ENCODE assay signal across 20 mouse cellular contexts in genomic region chr14:111073529-111073928, GRCm38 (mm10).
A peak's percentile ranks its signal among the peaks of the same experiment; 100 is the strongest.
DNase-seq lines count a peak whose midpoint lies in the region; ATAC-seq lines count a peak whose summit lies in the region.
"Had no signal": no experiment of that assay in that cellular context is flagged by ENCODE, and none has a peak within 500 bp of the region (broad histone marks: within the 10 kb centered on the region; RNA-seq: fewer than 3 reads in every experiment).

No protein-coding gene starts in this region.

- whole genome bisulfite sequencing in midbrain, embryonic 16.5 days, result 57% methylated on average over 4 of the region's 4 CpGs
- 70% methylated on average over 4 of the region's 4 CpGs for WGBS in midbrain, embryonic 11.5 days
- 42% methylated on average over 4 of the region's 4 CpGs for WGBS in forebrain, embryonic 16.5 days

- H3K4me2 ChIP-seq in midbrain, embryonic 16.5 days (ENCODE audit: low read length), result no peak overlapping the region
- H3K4me2 ChIP-seq in midbrain, embryonic 11.5 days, result no peak overlapping the region
- H3K4me2 ChIP-seq in forebrain, embryonic 16.5 days (ENCODE audit: low read length), result no peak overlapping the region
- H3K4me2 ChIP-seq: heart, embryonic 13.5 days; limb, embryonic 15.5 days; liver, embryonic 15.5 days had no signal

- DNase-seq in cerebellum, postnatal 10 days, result peak; percentile 54 to 74
- no peak for DNase-seq in cerebellum, adult 11 months
- peak; percentile 3 for DNase-seq in layer of hippocampus, adult 11-12 months (ENCODE audit: low spot score)
- DNase-seq in layer of hippocampus, postnatal 25 days (ENCODE audit: extremely low spot score in 1 of 2, low spot score in 1 of 2), result no peak
- no peak for DNase-seq in midbrain, embryonic 11.5 days (ENCODE audit: low spot score, missing footprints)
- DNase-seq in adrenal gland, postnatal 25 days, result no peak
- DNase-seq: adrenal gland, adult 8-10 months; cerebellum, adult 11-12 months; gastrocnemius, adult 2 months; heart, adult 11 months; kidney, adult 8-10 months; kidney, postnatal 14 days had no signal

- H3K4me3 ChIP-seq in midbrain, embryonic 16.5 days (ENCODE audit: low read depth, low read length), result no peak overlapping the region
- no peak overlapping the region for H3K4me3 ChIP-seq in midbrain, embryonic 11.5 days (ENCODE audit: low read depth, low read length)
- H3K4me3 ChIP-seq in forebrain, embryonic 16.5 days (replicated peaks; ENCODE audit: low read length), result no peak overlapping the region
- H3K4me3 ChIP-seq: embryonic facial prominence, embryonic 10.5 days; gastrocnemius, adult 2 months; heart, embryonic 13.5 days; limb, embryonic 15.5 days; liver, embryonic 15.5 days had no signal

- no peak overlapping the region for H3K27ac ChIP-seq in midbrain, embryonic 16.5 days (ENCODE audit: low read length)
- H3K27ac ChIP-seq in midbrain, embryonic 11.5 days (ENCODE audit: low read depth, low read length), result no peak overlapping the region
- H3K27ac ChIP-seq in forebrain, embryonic 16.5 days (ENCODE audit: low read length), result no peak overlapping the region
- H3K27ac ChIP-seq: embryonic facial prominence, embryonic 10.5 days; gastrocnemius, adult 2 months; heart, embryonic 13.5 days; limb, embryonic 15.5 days; liver, embryonic 15.5 days; stomach, postnatal 0 days had no signal

- H3K4me1 ChIP-seq in midbrain, embryonic 16.5 days (ENCODE audit: control insufficient read depth, insufficient read depth, low read length), result no peaks in the 10 kb centered on the region
- no peaks in the 10 kb centered on the region for H3K4me1 ChIP-seq in midbrain, embryonic 11.5 days (ENCODE audit: control insufficient read depth, insufficient read depth, low read length)
- H3K4me1 ChIP-seq in forebrain, embryonic 16.5 days (replicated peaks; ENCODE audit: control insufficient read depth, insufficient read depth, low read length), result no peaks in the 10 kb centered on the region
- H3K4me1 ChIP-seq: embryonic facial prominence, embryonic 10.5 days; heart, embryonic 13.5 days; limb, embryonic 15.5 days; liver, embryonic 15.5 days had no signal

- peak; percentile 32; the same call in 1 of the 2 replicates for ATAC-seq in midbrain, embryonic 16.5 days
- ATAC-seq in midbrain, embryonic 11.5 days (ENCODE audit: low FRiP score), result no peak
- ATAC-seq in forebrain, embryonic 16.5 days, result peak; percentile 83
- ATAC-seq: lung, postnatal 0 days had no signal

- no peaks in the 10 kb centered on the region for H3K27me3 ChIP-seq in midbrain, embryonic 16.5 days (ENCODE audit: control insufficient read depth, insufficient read depth, low read depth, low read length)
- H3K27me3 ChIP-seq in midbrain, embryonic 11.5 days (ENCODE audit: control insufficient read depth, insufficient read depth, low read length), result no peaks in the 10 kb centered on the region
- no peaks in the 10 kb centered on the region for H3K27me3 ChIP-seq in forebrain, embryonic 16.5 days (replicated peaks; ENCODE audit: control insufficient read depth, insufficient read depth, low read length)
- H3K27me3 ChIP-seq: heart, embryonic 13.5 days; limb, embryonic 15.5 days; liver, embryonic 15.5 days had no signal

- no peak overlapping the region for H3K9ac ChIP-seq in midbrain, embryonic 16.5 days (ENCODE audit: low read depth, low read length)
- H3K9ac ChIP-seq in midbrain, embryonic 11.5 days (ENCODE audit: low read length), result no peak overlapping the region
- no peak overlapping the region for H3K9ac ChIP-seq in forebrain, embryonic 16.5 days (replicated peaks; ENCODE audit: low read depth, low read length)
- H3K9ac ChIP-seq: heart, embryonic 13.5 days; limb, embryonic 15.5 days; liver, embryonic 15.5 days had no signal

- H3K36me3 ChIP-seq in midbrain, embryonic 16.5 days (ENCODE audit: control insufficient read depth, insufficient read depth, low read length), result no peaks in the 10 kb centered on the region
- H3K36me3 ChIP-seq in midbrain, embryonic 11.5 days (ENCODE audit: control insufficient read depth, insufficient read depth, low read length), result no peaks in the 10 kb centered on the region
- no peaks in the 10 kb centered on the region for H3K36me3 ChIP-seq in forebrain, embryonic 16.5 days (ENCODE audit: control insufficient read depth, insufficient read depth)
- H3K36me3 ChIP-seq: embryonic facial prominence, embryonic 10.5 days; heart, embryonic 13.5 days; limb, embryonic 15.5 days; liver, embryonic 15.5 days had no signal

- no peaks in the 10 kb centered on the region for H3K9me3 ChIP-seq in midbrain, embryonic 16.5 days (replicated peaks; ENCODE audit: control insufficient read depth, low read length, poor library complexity, severe bottlenecking)
- no peaks in the 10 kb centered on the region for H3K9me3 ChIP-seq in midbrain, embryonic 11.5 days (ENCODE audit: control insufficient read depth, low read length)
- H3K9me3 ChIP-seq in forebrain, embryonic 16.5 days (ENCODE audit: control insufficient read depth, low read length), result no peaks in the 10 kb centered on the region
- H3K9me3 ChIP-seq: embryonic facial prominence, embryonic 10.5 days; heart, embryonic 13.5 days; limb, embryonic 15.5 days had no signal

Comparison
In these comparisons a context has a peak if more than half of its experiments do, and no peak if none do; other contexts are left out.
1. DNase-seq: peak in cerebellum, postnatal 10 days (2 of 2) and layer of hippocampus, adult 11-12 months (single experiment); none in cerebellum, adult 11 months (single experiment), layer of hippocampus, postnatal 25 days (0 of 2), midbrain, embryonic 11.5 days (single experiment) and adrenal gland, postnatal 25 days (single experiment).